Mouse (Mus musculus) gastrocnemius, postnatal 4 days (tissue): ENCODE measurements around the gene Kif6. TPM values are rescaled to one million over a fixed set of nuclear protein-coding genes. Genes with fewer than 3 reads are reported as not detected.

Source experiments
- DNase-seq, 2 experiments: peaks; one replicate each; pipeline ENCODE4 v3.0.0; 2021 to 2022; ENCODE audit warnings: low spot score in 2 of 2, mixed read lengths in 2 of 2
- total RNA-seq, 2 experiments: library from RNA; stranded (reverse); gene quantifications; 2 replicates each; pipeline ENCODE4 v1.2.3; 2021

Kif6 gene
- total RNA-seq, 2 experiments from 2014 or later = 0.21 to 0.56 TPM

DNA sequence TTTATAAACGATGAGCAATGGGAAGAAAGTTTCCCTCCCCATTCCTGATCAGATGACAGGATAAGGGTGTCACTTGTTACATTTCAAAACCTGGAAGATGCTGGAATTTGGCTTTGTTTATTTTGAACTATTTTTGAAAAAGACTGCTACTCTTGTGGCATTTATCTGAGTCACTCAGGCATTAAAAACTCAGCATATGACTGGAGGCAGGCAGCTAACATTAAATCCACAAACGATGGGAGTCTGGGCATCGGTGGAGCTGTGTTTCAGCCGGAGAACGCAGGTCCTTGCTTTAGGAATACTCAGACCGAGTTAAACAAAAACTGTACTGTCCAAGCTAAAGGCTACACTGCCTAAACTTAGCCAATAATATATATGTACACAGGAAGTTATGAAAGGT is 46.7 kb downstream of the Kif6 start:
- no peak for DNase-seq

DNA sequence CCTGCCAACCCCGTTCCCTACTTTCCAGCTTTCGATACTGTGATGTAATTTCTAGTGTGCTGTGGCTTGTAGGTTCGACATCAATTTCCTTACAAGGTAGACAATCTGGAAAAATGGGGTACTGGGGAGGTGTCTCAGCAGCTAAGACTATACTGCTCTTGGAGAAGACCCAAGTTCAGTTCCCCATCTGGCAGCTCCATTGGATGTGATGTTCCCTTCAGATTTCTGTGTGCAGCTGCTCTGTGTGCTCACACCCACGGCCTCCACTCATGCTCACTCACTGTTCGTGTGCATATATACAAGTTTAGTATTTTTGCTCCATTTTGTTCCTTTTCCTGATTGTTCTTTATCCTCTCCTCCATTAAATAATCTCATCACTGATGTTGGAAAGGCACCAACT is 51.8 kb downstream of the Kif6 start:
- no peak for DNase-seq

DNA sequence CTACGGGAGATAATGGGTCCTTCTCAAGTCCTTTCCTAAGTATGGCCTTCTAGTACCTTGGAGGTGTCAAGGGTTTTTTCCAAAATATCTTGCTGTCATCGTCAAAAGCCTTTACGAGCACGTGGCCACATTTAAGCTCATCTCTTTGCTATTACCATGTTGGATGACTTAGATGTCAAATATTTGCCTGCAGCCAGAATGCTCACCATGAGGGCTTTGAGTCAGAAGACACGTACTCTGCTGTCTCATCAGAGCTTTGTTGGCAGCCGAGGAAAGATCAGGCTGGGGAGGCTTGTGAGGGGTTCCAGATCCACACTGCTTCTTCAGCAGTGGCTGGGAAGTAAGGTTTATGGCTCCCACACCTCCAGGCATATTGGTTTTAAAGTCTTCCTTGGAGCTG is 53.4 kb downstream of the Kif6 start:
- no peak for DNase-seq

DNA sequence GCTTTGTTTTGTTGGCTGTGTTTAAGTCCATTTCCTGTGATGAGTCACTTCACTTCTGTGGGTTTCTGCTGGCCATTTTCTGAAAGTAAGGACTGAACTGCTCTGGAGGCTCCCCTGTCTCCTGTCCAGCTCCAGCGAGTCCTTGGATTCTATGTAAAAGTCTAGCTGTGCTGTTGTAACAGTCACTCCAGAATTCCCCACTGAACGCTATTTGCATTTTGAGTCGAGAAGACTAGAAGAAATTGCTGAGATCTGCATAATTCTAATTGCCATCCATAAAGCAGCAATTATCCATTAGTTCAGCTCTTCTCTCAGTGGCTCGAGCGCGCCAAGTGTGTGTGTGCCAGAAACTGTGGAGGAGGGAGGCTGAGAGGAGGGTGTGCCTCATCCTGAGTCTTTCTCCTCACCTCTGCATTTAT is 57.0 kb downstream of the Kif6 start:
- DNase-seq = peak in 1 of 2 experiments; percentile 15

DNA sequence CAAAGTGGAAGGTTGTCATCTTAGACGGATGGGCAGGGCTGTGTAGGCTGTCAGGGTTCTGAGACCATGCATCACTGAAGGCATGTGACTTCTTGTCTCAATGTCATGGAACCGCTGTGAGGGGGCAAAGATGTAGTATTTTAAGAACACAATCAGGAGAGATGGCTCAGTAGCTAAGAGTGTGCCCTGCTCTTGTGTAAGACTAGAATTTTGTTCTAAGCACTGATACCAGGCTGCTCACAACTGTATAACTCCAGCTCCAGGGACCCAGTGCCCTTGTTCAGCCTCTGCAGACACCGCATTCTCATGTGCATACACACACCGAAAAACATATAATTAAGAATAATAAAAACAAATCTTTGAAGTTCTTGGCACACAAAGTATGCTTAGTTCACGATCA is 57.5 kb downstream of the Kif6 start:
- DNase-seq = no peak

DNA sequence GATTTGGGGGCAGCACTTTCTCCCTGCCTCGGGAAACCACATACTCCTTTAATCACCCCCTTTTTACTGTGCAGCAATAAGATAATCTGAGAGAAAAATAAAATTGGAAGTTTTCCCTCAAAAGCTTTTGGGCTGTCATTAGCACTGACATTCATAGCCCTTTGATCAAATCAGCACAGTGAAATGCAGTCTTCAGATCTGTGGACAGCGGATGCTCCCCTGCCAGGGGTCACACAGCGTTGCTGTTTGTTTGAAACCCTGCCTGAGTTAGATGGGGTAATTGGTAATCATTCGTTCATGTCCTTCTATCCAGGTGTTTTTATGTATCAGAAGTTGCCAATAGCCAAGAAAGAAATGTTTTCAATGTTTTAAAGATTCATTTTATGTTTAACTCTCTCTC is 60.7 kb downstream of the Kif6 start:
- no peak for DNase-seq

DNA sequence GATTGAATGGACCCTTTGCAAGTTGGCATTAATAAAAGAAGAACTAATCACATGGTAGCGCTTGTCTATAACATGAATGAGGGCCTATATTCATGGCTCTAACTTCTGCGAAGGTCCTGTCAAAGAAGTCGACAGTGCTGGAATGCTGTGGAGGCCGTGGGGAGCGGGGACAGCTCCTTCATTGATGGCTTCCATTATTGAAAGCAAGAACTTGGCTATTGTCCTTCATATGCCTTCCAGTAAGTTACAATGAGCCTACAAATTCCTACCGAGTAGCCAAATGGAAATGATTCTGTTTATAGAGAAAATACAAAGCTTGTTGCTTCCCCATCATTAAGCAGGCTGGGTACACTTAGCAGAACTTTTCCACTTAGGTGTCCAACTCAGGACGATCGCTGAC is 66.5 kb downstream of the Kif6 start:
- DNase-seq = no peak

DNA sequence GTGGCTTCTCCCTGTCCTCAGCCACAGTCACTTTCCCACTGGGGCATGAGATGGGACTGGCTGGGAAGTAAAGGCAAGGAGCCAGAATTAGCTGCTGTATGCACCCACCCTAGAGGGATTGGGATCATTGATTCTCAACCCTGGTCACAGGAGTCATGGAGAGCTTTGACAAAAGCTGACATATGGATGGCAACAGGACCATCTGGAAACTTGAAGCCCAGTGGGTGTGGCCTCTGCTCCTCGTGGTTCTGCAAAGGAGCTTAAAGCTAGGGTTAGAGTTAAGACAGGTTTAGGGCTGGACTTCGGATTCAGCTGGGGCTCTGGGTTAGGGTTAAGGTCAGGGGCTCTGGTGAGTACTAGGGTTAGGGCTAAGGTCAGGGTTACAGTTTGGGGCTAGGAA is 69.2 kb downstream of the Kif6 start:
- DNase-seq = no peak

DNA sequence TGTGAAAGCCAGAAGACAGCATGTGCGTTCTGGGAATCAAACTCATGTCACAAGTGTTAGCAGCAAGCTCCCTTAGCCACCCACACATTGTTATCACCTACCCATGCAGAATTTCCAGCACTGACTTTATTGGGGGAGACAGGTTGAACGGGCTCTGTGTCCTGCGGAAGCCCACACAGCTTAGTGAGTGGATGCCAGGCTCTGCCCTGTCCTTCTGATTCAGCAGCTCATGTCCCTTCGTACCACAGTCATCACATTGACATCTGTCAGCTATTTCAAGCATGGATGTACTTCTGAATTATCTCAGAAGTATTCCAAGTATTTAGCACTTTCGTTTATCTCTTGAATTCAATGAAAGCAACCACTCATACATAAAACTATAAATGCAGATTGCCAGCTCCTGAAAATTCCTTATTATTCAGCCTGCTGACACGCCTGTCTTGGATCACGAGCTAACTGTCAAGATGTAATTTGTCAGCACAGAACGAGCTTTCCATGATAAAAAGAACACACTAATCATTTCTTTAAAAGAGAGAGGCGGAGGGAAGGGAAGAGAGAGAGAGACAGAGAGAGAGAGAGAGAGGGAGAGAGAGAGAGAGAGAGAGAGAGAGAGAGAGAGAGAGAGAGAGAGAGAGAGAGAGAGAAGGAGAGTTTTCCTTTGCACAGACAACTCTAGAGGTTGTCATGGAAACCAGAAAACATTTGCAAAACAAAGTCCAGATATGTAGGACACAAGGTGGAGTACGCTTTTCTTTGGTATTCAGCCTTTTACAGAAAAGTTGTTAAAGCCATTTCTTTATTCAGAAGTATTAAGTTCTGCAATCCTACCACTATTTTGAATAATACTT is 75.9 kb downstream of the Kif6 start:
- no peak for DNase-seq

DNA sequence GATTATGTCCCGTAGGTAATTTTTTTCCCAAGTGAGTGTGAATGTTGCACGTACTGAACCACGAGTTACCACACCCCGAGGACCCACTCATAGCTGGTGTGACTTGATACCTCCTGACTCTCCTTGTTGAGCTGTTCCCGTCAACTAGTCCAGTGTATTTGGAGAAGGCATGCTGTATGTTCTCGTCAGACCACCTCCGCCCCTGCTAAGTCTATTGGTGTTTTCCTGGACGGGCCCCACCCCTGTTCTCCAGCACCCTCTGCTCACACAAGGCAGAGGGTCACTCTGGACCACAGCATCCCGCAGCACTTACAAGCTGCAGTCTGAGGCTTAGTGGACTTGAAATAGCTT is 76.5 kb downstream of the Kif6 start:
- no peak for DNase-seq

DNA sequence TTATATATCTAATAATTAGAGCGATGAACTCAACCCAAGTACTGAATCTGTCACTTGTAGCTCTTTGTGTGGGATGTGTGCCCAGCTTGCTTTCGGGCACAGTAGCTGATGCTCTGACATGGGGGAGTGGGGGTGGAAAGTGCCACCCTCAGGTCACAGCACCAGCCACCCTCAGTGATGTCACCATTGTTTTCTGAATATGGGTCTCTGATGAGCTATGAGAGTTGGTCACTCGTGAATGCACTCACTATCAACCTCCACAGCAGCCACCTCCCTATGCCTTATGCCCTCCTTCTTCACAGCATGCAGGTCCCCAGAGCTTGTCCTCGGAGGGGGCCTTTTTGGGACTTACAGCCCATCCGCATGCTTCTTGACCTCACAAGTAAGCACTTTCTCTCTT is 78.3 kb downstream of the Kif6 start:
- DNase-seq = no peak

DNA sequence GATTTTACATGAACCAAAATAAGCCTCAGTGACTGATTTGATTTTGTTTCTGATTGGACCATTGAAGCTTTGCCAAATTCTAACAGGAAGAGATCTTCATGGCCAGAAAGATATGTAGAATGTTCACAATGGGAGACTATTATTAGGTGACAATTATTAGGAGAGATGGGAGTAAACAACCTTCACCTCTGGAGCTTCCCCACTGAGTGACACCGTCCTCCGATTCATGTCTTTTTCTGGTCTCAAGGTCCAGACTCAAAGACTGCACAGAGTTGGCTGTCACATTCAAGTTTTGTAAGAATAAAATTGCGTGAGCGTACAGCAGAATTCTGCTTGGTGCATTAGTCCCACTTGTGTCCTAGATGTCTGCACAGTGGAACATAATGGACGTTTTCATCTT is 82.3 kb downstream of the Kif6 start:
- no peak for DNase-seq

DNA sequence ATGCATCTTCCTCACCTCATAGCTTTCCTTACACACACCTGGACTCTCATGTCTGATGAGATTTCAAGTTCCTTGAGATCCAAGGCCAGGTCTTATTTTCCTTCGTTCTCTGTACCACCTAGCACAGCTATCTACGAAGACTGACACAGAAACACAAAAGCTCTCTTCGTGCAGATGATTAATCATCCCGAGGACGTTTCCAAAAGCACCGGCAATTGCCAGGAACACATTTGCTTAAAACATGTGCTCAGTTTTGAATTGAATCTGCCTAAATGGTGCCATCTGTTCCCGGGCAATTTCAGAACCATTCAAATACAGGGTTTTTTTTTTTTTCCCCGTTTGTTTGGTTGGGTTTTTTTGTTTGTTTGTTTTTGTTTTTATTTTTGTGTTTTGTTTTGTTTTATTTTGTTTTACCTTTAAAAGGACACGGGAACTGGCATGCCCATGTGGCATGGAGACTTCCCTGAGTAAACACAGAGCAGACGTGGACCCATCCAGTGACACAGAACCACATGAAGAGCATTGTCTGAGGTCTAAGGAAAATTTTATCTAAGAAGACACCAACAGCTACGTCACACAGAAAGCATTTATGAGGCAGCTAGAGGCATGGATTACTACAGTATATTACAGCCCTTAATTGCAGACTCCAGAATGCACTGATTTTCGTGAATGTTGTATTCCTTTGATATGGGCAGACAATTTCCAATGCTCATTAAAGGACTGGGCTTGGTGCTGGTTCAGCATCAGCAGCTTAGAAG is 88.7 kb downstream of the Kif6 start:
- DNase-seq = no peak

DNA sequence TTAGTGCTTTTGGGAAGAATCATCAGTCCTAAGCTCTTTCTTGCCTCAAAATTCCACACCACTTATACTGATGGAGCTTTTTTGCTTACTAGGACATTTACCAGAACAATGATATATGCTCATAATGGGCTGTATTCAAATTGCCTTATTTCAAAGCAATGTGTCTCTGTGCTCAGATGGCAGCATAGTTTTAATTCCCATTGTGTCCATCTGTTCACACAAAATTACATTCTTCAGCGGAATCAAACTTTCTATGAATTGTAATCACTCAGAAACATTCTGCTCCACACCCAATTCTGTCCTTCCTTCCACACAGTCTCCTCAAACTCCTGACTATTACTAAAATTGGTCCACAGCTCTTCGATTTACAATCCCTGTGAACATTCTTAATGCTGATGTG is 94.3 kb downstream of the Kif6 start:
- DNase-seq = no peak

DNA sequence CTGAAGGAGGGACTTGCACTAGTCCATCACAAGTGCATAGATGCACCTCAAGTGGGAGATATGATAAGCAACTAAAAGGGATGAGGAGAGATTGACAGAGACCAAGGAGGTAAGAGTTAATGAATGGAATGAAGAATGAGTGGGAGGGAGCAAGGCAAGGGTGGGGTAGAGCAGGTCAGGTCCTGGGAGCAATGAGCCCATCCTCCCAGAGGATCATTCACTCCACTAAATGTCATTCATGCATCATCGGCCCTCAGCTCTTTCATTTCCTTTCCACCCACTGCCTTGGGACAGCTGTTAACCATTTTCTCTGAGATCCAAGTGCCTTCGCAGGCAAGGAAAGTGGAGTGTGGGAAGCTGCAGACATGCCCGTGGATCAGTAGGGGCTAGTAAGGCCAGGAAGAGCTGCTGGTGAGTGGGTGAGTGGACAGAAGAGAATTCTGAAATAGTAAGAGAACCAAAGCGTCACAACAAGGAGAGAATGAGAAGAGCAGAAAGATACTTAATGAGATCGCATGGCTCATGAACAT is 95.2 kb downstream of the Kif6 start:
- no peak for DNase-seq

DNA sequence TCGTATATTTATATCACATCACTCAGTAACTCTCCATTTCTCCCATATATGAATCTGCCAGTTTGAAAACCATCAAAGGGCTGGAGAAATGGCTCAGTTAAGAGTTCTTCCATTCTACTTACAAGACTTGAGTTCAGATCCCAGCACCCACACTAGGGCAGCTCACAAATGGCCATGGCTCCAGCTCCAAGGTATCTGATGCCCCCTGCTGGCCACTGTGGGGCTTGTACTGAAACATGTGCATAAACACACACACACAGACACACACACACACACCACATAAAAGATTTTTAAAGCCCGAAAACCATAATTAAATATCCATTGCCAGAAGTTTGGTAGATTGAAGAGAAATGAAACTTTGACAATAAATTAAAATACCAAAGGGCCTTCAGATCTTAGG is 111.3 kb downstream of the Kif6 start:
- no peak for DNase-seq

DNA sequence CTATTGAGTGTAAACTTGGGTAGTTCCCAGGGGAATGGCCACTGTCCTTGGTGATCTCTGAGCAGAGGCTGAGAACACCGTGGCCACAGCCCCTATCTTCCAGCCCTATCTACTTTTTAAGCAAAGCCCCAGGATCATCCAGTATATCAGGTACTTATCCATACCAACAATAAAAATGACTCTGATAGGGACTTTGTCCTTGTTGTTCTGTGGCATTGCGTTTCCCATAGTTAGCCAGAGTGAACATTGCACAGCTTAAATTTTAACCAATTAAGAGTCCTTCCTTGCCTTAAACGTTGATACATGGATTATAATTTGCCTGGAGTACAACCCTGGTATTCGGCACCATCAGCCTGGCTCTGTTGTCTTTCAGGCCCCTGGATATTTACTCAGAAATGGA is 112.0 kb downstream of the Kif6 start:
- no peak for DNase-seq

DNA sequence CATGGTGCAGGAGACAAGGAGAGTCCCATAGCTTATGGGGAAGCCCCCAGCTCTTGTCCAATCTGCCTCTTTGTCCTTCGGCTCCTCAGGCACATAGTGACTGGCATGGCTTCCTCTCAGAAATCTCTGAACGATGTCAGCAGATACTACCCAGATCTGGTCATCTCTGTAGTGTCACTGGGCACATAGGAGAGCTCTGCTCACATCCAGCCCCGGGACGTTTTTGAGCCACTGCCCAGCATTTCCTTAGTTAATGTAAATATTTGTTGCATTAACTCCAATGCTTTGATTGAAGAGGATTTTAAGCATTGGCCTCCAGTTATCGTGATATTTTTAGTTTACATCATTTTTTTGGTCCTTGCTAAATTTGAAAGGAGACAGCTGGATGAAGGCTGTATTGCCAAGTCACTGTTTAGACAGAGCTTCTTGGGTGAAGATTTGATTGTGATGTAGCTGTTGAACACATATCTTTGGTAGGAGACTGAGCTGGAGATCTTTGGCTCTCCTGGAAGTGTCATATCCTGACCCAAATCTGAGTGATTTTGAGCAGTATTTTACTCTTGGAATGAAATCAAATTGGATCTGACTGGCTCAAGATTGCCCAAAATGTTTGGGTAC is 112.6 kb downstream of the Kif6 start:
- no peak for DNase-seq

DNA sequence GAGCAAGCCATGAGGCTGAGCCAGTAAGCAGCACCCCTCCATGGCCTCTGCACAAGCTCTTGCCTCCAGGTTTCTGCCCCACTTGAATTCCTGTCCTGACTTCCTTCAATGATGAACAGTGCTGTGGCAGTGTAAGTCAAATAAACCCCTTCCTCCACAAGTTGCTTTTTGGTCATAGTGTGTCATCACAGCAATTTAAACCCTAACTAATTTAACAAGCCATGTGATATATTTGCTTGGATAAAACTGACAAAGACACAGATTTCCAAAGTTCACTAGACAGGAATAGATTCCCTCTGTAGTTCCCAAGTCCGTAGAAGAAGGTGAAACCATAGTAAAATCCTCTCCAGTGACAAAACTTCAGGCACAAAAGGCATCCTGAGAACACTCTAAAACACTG is 114.9 kb downstream of the Kif6 start:
- no peak for DNase-seq

DNA sequence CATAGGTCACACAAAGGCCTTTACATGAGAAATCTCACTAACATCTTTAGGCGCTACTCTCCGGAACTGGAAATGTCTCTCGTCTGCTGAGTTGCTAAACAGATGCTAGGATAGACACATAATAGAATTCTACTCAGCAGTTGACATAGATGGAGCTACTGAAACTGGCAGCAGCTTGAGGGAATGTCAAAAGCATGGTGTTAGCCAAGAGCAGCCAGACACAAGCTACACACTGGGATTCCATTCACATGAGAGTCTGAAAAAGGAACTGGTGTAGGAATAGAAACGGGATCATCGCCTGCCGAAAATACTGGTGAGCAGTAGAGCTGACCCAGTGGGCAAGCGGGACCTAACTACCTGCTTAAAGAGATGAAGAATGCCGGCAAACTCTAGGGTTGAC is 117.8 kb downstream of the Kif6 start:
- no peak for DNase-seq

DNA sequence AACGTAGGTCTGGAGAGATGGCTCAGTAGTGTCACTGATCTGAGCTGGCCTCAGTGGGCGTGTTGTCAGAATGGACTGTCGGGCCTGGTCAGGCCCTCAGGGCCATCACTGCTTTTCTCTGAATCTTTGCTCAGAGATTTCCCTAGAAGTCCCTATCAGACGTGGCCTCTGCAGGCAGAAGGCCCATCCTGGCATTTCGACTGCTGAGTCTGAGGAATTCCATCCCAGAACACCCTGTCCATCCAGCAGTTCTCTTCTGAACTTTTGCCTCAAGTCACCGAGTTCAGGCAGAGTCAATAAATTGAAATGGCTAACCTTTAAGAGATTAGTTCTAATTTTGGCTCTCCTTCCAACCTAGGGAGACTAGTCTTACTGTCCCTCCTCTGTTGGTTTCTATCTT is 119.1 kb downstream of the Kif6 start:
- no peak for DNase-seq

DNA sequence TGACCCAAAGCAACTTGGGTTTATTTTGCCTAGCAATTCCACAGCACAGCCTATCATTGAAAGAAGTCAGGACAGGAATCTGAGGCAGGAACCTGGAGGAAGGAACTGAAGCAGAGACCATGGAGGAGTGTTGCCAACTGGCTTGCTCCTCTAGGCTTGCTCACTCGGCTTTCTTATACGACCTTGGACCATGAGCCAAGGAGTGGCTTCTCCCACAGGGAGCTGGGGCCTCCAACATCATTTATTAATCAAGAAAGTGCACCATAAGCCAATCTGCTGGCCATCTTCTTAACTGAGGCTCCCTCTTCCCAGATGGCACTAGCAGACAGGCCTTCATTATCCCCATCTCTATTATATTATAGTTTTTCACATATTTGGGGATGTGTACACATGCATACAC is 119.8 kb downstream of the Kif6 start:
- DNase-seq = no peak
